Mouse (Mus musculus) leukemia stem cell, adult 10-12 weeks (primary cell): ENCODE data around the gene Pik3r3. TPM values are rescaled to one million over a fixed set of nuclear protein-coding genes. Genes with fewer than 3 reads are reported as not detected.

Experiments used
- polyA plus RNA-seq: library from polyadenylated mRNA; stranded (reverse); fragments of >175 nt; gene quantifications from 2 replicates; pipeline ENCODE4 v1.2.3, GENCODE M21; 2012; ENCODE audit warnings: low replicate concordance

The Pik3r3 gene
- polyA plus RNA-seq, result 1.3 and 3.1 TPM in 2 replicates

DNA sequence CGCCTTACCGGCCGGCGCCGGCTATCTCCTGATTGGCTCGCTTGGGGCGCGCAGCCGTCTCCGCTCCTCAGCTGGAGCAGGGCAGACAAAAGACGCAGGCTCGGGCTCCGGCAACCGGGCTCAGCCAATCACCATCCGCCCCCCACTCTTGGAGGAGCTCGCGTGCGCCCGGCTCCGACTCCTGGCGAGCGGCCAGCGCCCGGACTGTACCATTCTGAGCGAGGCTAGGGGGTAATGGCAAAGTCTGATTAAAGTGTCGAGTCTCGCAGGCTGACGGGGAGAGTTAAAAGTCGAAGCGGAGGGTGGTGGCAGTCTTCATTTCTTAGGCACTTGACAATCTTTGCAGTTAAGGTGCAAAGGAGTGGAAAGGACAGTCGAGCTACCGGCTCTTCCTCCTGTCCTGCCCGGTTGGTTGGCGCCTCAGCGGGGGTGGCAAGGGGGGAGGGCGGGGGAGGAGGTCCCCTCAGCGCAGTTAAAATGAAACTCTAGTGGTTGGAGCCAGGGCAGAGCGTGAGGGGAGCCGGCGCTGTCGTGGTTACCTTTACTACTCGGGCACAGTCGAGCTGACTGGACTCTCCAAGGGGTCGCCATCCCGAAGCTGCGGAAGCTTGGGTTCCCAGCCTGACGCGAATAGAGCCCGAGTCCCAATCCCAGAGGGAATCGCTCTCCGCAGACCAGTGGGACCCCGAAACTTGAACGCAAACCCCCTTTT lies at the start of gene Pik3r3:
Gene Pik3r3 (plus strand): TSS at position 479 of the 712 bp plus-strand sequence.

DNA sequence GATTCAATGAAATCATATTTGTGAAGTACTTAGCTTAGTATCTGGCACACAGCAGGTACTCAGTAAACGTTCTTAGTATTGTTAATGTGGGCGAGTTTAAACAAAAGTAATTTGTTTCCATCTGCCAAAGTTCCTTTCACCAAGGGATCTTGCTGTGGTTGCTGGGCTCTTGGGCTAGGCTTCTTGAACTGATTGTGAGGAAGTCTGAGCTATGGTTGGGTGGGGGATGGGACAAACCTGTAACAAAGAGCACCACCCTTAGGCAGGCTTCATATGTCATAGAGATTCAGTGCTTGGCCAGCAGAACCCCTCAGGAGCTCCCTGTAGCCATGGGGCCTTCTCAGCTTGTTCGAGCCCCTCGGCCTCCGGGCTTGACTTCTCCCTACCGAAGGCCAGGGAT lies 48.3 kb upstream of the Pik3r3 start, which contains the start of the genes 1700042G07Rik and Gm49337:
Gene 1700042G07Rik (plus strand): TSS at position 301 of the 400 bp plus-strand sequence.
Gene Gm49337 (plus strand): TSS at position 313 of the 400 bp plus-strand sequence.

Other genes starting within 250 kb of the Pik3r3 start
- 7.7 and 12.1 TPM in 2 replicates for gene Faah, start 203.7 kb upstream of the Pik3r3 start, polyA plus RNA-seq
- 0.11 and 0.38 TPM in 2 replicates for gene Nsun4, start 167.7 kb upstream of the Pik3r3 start, polyA plus RNA-seq
- gene Uqcrh, start 146.5 kb upstream of the Pik3r3 start, polyA plus RNA-seq, result 12.3 and 45.2 TPM in 2 replicates
- 30.1 and 62.6 TPM in 2 replicates for gene Lrrc41, start 146.3 kb upstream of the Pik3r3 start, polyA plus RNA-seq
- gene Rad54l, start 97.9 kb upstream of the Pik3r3 start, polyA plus RNA-seq, result 0.79 and 1.8 TPM in 2 replicates
- gene Pomgnt1, start 97.8 kb upstream of the Pik3r3 start, polyA plus RNA-seq, result 4.2 and 8.7 TPM in 2 replicates
- gene Lurap1, start 70.3 kb upstream of the Pik3r3 start, polyA plus RNA-seq, result 0.19 and 0.41 TPM in 2 replicates
- gene Tspan1, start 54.0 kb upstream of the Pik3r3 start, polyA plus RNA-seq, result not detected in 2 replicates
- not detected in 2 replicates for gene 1700042G07Rik, start 48.2 kb upstream of the Pik3r3 start, polyA plus RNA-seq
- not detected in 2 replicates for gene Gm49337, start 48.2 kb upstream of the Pik3r3 start, polyA plus RNA-seq
- 95.0 and 297 TPM in 2 replicates for gene Mast2, start 242.6 kb downstream of the Pik3r3 start, polyA plus RNA-seq